Mouse (Mus musculus): ENCODE data around the gene Rfx7.

The Rfx7 gene

GRCm38 (mm10) chr9:72497171-72497570, 34.9 kb upstream of the Rfx7 start:
- H3K27me3 ChIP-seq (ENCODE audit: insufficient read depth, low read length): peaks cover 13% of the 10 kb centered on the region
- H3K9me3 ChIP-seq (ENCODE audit: low read length): no peaks in the 10 kb centered on the region
- no peak overlapping the region for H3K4me3 ChIP-seq (replicated peaks; ENCODE audit: low read length)
- TF ChIP-seq POU5F1 (IDR thresholded peaks at IDR 0.05; ENCODE audit: borderline replicate concordance, low read length): no peak
- TF ChIP-seq CTCF (conservative IDR thresholded peaks at IDR 0.05; ENCODE audit: low read length): no peak
- peaks cover 20% of the 10 kb centered on the region for H3K4me1 ChIP-seq (replicated peaks; ENCODE audit: low read depth, low read length)
- H3K36me3 ChIP-seq (ENCODE audit: insufficient read depth, low read length): no peaks in the 10 kb centered on the region

DNA sequence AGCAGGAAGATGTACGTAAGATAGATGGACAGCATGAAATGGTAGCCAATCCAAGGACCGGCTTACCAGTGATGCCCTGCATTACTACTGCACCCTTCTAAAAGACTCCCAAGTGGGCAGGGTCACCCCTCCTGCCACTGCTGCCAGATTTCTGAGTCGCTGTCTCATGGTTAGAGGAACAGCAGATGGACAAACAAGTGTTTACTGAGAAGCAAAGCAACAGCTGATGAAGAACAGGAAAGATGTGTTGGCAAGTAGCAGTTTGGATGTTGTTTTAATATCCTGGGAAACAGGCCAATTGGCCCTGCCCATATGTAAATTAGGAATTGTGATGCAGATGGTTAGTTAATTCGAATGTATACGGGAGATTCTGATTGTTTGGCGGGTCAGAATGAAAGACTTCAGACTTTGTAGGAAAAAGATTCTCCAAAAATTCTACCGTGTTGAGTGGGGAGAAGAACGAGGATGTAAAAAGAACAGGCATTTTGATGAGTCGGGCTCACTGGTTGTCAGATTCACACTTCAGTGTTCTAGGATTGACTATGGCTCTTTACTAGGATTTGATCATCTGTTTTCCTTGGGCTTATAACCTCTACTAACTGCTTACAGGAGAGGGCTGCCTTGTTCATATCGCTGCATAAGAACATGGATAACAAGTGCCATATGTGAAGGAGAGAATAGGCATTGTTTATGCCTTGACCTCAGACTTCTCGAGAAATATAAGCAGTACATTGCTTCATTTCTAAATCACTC, 19.6 kb upstream of the Rfx7 start:
- TF ChIP-seq CTCF (conservative IDR thresholded peaks at IDR 0.05; ENCODE audit: low read length) (no peak), POU5F1 (IDR thresholded peaks at IDR 0.05; ENCODE audit: borderline replicate concordance, low read length) (peak; percentile 77; the same call in 1 of the 2 replicates)
- no peak overlapping the region for H3K4me3 ChIP-seq (replicated peaks; ENCODE audit: low read length)
- 0 out of 2 replicates have a peak, but pooled peaks cover 3% of the 10 kb centered on the region for H3K27me3 ChIP-seq (ENCODE audit: insufficient read depth, low read length)
- H3K36me3 ChIP-seq (ENCODE audit: insufficient read depth, low read length): no peaks in the 10 kb centered on the region
- H3K4me1 ChIP-seq (replicated peaks; ENCODE audit: low read depth, low read length): peaks cover 8% of the 10 kb centered on the region
- no peaks in the 10 kb centered on the region for H3K9me3 ChIP-seq (ENCODE audit: low read length)

- H3K4me3 ChIP-seq (replicated peaks; ENCODE audit: low read length): no peak overlapping the region
- peaks cover 8% of the 10 kb centered on the region for H3K4me1 ChIP-seq (replicated peaks; ENCODE audit: low read depth, low read length)
- no peaks in the 10 kb centered on the region for H3K9me3 ChIP-seq (ENCODE audit: low read length)
- H3K36me3 ChIP-seq (ENCODE audit: insufficient read depth, low read length): no peaks in the 10 kb centered on the region
- no peak for TF ChIP-seq POU5F1 (IDR thresholded peaks at IDR 0.05; ENCODE audit: borderline replicate concordance, low read length)
- no peak for TF ChIP-seq NANOG (IDR thresholded peaks at IDR 0.05; ENCODE audit: borderline replicate concordance, low read length)
- no peak for TF ChIP-seq CTCF (conservative IDR thresholded peaks at IDR 0.05; ENCODE audit: low read length)
- H3K27me3 ChIP-seq (ENCODE audit: insufficient read depth, low read length): peaks cover 12% of the 10 kb centered on the region; the same call in 1 of the 2 replicates
Measured at GRCm38 (mm10) chr9:72515366-72515765, 16.7 kb upstream of the Rfx7 start.

DNA sequence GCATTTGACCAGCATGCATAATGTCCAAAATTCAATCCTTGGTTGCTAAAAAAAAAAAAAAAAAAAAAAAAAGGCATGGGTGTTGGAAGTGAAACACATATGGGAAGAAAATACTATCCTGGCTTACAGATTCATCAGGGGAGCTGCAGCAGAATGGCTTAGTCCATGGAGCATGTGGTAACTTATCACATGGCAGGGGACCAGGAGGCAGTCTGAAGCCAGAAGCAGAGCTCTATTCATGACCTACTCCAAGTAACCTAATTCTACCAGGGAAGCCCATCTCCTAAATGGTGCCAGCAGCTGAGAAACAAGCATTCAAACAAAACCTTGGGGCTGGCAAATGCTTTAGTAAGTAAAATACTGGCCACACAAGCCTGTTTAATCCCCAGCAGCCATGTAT, 12.8 kb upstream of the Rfx7 start:
- peaks cover 12% of the 10 kb centered on the region; the same call in 1 of the 2 replicates for H3K27me3 ChIP-seq (ENCODE audit: insufficient read depth, low read length)
- no peaks in the 10 kb centered on the region for H3K4me1 ChIP-seq (replicated peaks; ENCODE audit: low read depth, low read length)
- no peaks in the 10 kb centered on the region for H3K36me3 ChIP-seq (ENCODE audit: insufficient read depth, low read length)
- no peak for TF ChIP-seq NANOG (IDR thresholded peaks at IDR 0.05; ENCODE audit: borderline replicate concordance, low read length)
- H3K4me3 ChIP-seq (replicated peaks; ENCODE audit: low read length): no peak overlapping the region
- H3K9me3 ChIP-seq (ENCODE audit: low read length): no peaks in the 10 kb centered on the region

DNA sequence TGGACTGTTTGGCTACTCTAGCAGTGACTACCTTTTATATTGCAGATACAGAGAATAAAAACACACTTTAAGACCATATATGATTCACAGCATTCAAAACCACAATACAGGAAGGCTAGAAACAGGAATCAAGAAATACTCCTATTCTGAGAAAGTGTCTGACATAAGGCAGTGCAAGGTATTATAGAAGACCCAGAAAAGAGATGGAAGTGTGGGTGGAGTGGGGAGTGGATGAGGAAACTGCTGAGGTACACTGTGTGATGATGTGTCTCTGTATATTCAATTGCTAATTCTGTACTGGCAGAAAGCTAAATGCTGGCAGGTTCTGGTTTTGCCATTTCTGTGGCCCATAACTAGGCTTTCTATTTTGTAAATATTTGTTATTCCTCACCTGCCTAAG, 11.2 kb upstream of the Rfx7 start:
- H3K4me3 ChIP-seq (replicated peaks; ENCODE audit: low read length): no peak overlapping the region
- peaks cover 9% of the 10 kb centered on the region; the same call in 1 of the 2 replicates for H3K27me3 ChIP-seq (ENCODE audit: insufficient read depth, low read length)
- no peaks in the 10 kb centered on the region for H3K36me3 ChIP-seq (ENCODE audit: insufficient read depth, low read length)
- no peaks in the 10 kb centered on the region for H3K9me3 ChIP-seq (ENCODE audit: low read length)
- TF ChIP-seq NANOG (IDR thresholded peaks at IDR 0.05; ENCODE audit: borderline replicate concordance, low read length) (no peak), POU5F1 (IDR thresholded peaks at IDR 0.05; ENCODE audit: borderline replicate concordance, low read length) (no peak), CTCF (conservative IDR thresholded peaks at IDR 0.05; ENCODE audit: low read length) (no peak)
- no peaks in the 10 kb centered on the region for H3K4me1 ChIP-seq (replicated peaks; ENCODE audit: low read depth, low read length)

- Histone ChIP-seq H3K27me3 (ENCODE audit: insufficient read depth, low read length) (0 out of 2 replicates have a peak, but pooled peaks cover 3% of the 10 kb centered on the region), H3K9me3 (ENCODE audit: low read length) (no peaks in the 10 kb centered on the region), H3K4me1 (replicated peaks; ENCODE audit: low read depth, low read length) (peaks cover 7% of the 10 kb centered on the region), H3K36me3 (ENCODE audit: insufficient read depth, low read length) (no peaks in the 10 kb centered on the region), H3K4me3 (replicated peaks; ENCODE audit: low read length) (no peak overlapping the region)
- no peak for TF ChIP-seq CTCF (conservative IDR thresholded peaks at IDR 0.05; ENCODE audit: low read length)
- no peak for TF ChIP-seq NANOG (IDR thresholded peaks at IDR 0.05; ENCODE audit: borderline replicate concordance, low read length)
- no peak for TF ChIP-seq POU5F1 (IDR thresholded peaks at IDR 0.05; ENCODE audit: borderline replicate concordance, low read length)
Measured at GRCm38 (mm10) chr9:72526091-72526490, 5.9 kb upstream of the Rfx7 start.

- TF ChIP-seq CTCF (conservative IDR thresholded peaks at IDR 0.05; ENCODE audit: low read length) (peak; percentile 100), POU5F1 (IDR thresholded peaks at IDR 0.05; ENCODE audit: borderline replicate concordance, low read length) (no peak), NANOG (IDR thresholded peaks at IDR 0.05; ENCODE audit: borderline replicate concordance, low read length) (no peak)
Measured at GRCm38 (mm10) chr9:72530237-72530636, 1.8 kb upstream of the Rfx7 start.

GRCm38 (mm10) chr9:72530824-72531223, 1.2 kb upstream of the Rfx7 start:
- H3K4me3 ChIP-seq (replicated peaks; ENCODE audit: low read length): peak overlapping the region; percentile 97
- H3K27me3 ChIP-seq (ENCODE audit: insufficient read depth, low read length): 0 out of 2 replicates have a peak, but pooled peaks cover 3% of the 10 kb centered on the region
- TF ChIP-seq POU5F1 (IDR thresholded peaks at IDR 0.05; ENCODE audit: borderline replicate concordance, low read length) (no peak), CTCF (conservative IDR thresholded peaks at IDR 0.05; ENCODE audit: low read length) (no peak), NANOG (IDR thresholded peaks at IDR 0.05; ENCODE audit: borderline replicate concordance, low read length) (no peak)
- no peaks in the 10 kb centered on the region for H3K36me3 ChIP-seq (ENCODE audit: insufficient read depth, low read length)
- no peaks in the 10 kb centered on the region for H3K9me3 ChIP-seq (ENCODE audit: low read length)
- peaks cover 34% of the 10 kb centered on the region for H3K4me1 ChIP-seq (replicated peaks; ENCODE audit: low read depth, low read length)

More at GRCm38 (mm10) chr9:72530237-72530636, 1.8 kb upstream of the Rfx7 start:
- H3K9me3 ChIP-seq (ENCODE audit: low read length): no peaks in the 10 kb centered on the region
- H3K4me3 ChIP-seq (replicated peaks; ENCODE audit: low read length): peak overlapping the region; percentile 97; the same call in 1 of the 2 replicates
- H3K4me1 ChIP-seq (replicated peaks; ENCODE audit: low read depth, low read length): peaks cover 30% of the 10 kb centered on the region
- no peaks in the 10 kb centered on the region for H3K36me3 ChIP-seq (ENCODE audit: insufficient read depth, low read length)
- 0 out of 2 replicates have a peak, but pooled peaks cover 3% of the 10 kb centered on the region for H3K27me3 ChIP-seq (ENCODE audit: insufficient read depth, low read length)

Measured in E14TG2a.4 (cell line).